Mouse (Mus musculus): ENCODE data around the gene Tmem135. TPM values are rescaled to one million over a fixed set of nuclear protein-coding genes. Genes with fewer than 3 reads are reported as not detected.

Gene Tmem135
- polyA plus RNA-seq, 1 experiment from 2014 or later: 29.4 TPM

DNA sequence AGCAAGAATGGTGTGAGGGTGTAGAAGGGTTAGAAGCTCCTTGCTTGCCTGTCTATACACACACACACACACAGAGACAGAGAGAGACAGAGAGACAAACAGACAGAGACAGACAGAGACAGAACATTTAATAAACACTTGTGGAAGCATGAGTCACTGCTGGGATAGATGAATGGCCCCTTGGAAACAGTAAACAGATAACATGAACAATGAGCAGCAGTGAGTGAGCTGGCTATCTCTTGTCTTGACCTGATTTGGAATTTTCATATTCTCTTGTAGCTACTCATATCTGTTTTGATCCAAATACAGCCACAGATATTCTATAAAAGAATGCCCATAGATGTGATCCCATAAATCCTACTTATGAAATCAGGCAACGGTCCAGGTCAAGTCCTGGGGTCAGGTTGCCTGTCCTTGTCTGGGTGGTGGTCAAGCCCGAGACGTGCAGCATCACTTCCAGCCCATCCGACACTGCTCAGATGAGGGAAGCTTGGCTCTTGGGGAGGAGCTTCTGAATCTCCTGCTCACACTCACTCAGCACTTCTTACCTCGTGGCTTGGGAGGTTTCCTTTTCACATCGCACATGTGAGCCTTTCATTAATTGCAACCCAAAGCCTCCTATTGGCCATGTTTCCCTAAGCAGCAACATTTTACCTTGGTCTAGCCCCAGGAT, 32.3 kb downstream of the Tmem135 start:
- 77% methylated on average over 6 of the region's 6 CpGs for WGBS
- Histone ChIP-seq H3K9me3 (ENCODE audit: control insufficient read depth, low read length) (no peaks in the 10 kb centered on the region), H3K4me1 (ENCODE audit: control insufficient read depth, insufficient read depth, low read depth, low read length) (no peaks in the 10 kb centered on the region), H3K27ac (ENCODE audit: low read depth, low read length) (no peak overlapping the region), H3K4me2 (ENCODE audit: low read length) (no peak overlapping the region), H3K27me3 (replicated peaks; ENCODE audit: control insufficient read depth, insufficient read depth, low read length) (no peaks in the 10 kb centered on the region), H3K4me3 (ENCODE audit: low read length) (no peak overlapping the region), H3K36me3 (ENCODE audit: control insufficient read depth, insufficient read depth, low read length) (no peaks in the 10 kb centered on the region), H3K9ac (ENCODE audit: low read depth, low read length) (no peak overlapping the region)
- ATAC-seq: no peak

DNA sequence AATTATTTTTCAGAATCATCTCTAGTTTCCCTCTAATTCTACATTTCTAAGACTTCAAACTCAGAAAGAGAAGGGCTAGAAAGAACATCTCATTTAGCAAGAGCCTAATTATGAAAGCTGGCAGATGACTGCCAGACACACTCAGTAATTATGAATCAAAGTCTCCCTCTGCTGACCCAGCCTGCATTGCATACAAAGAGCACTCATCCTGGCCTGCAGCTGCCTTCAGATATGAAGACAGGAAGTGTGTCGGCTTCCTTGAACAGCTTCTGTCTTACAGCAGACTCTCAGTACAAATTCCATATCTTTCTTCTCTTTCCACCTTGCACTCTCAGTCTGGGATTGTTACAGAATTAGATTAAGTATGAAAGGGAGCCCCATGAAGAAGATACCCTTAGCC, 33.1 kb downstream of the Tmem135 start:
- no peaks in the 10 kb centered on the region for H3K9me3 ChIP-seq (ENCODE audit: control insufficient read depth, low read length)
- H3K4me3 ChIP-seq (ENCODE audit: low read length): no peak overlapping the region
- no peak overlapping the region for H3K27ac ChIP-seq (ENCODE audit: low read depth, low read length)
- no peak for ATAC-seq
- no peak overlapping the region for H3K4me2 ChIP-seq (ENCODE audit: low read length)
- no peaks in the 10 kb centered on the region for H3K4me1 ChIP-seq (ENCODE audit: control insufficient read depth, insufficient read depth, low read depth, low read length)
- 48% methylated on average over 1 of the region's 1 CpGs for WGBS
- no peaks in the 10 kb centered on the region for H3K36me3 ChIP-seq (ENCODE audit: control insufficient read depth, insufficient read depth, low read length)
- no peaks in the 10 kb centered on the region for H3K27me3 ChIP-seq (replicated peaks; ENCODE audit: control insufficient read depth, insufficient read depth, low read length)
- H3K9ac ChIP-seq (ENCODE audit: low read depth, low read length): no peak overlapping the region

DNA sequence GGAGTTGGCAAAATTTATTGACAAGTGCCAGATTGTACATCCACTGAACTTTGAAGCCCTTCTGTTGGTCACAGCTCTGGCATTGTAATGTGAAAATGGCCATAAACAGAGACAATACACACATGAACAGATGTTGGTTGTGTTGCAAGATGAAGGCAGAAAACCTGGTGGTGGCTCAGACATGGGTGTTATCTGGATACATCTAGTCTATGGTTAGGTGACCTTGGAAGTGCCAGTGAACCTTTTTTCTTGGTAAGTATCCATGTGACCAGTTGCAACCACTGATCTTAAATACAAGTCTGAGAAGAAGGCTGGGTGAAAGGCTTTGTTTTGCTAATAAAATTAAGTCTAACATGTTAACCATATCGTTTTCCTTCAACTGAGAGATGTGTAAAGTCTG, 33.9 kb downstream of the Tmem135 start:
- Histone ChIP-seq H3K9me3 (ENCODE audit: control insufficient read depth, low read length) (no peaks in the 10 kb centered on the region), H3K9ac (ENCODE audit: low read depth, low read length) (no peak overlapping the region), H3K4me1 (ENCODE audit: control insufficient read depth, insufficient read depth, low read depth, low read length) (peaks cover 1% of the 10 kb centered on the region; the same call in 1 of the 2 replicates), H3K27me3 (replicated peaks; ENCODE audit: control insufficient read depth, insufficient read depth, low read length) (no peaks in the 10 kb centered on the region), H3K4me3 (ENCODE audit: low read length) (no peak overlapping the region), H3K4me2 (ENCODE audit: low read length) (no peak overlapping the region), H3K36me3 (ENCODE audit: control insufficient read depth, insufficient read depth, low read length) (no peaks in the 10 kb centered on the region), H3K27ac (ENCODE audit: low read depth, low read length) (no peak overlapping the region)
- no peak for ATAC-seq
- WGBS: 72% methylated on average over 1 of the region's 1 CpGs

- H3K4me3 ChIP-seq (ENCODE audit: low read length): no peak overlapping the region
- no peak overlapping the region for H3K9ac ChIP-seq (ENCODE audit: low read depth, low read length)
- no peaks in the 10 kb centered on the region for H3K9me3 ChIP-seq (ENCODE audit: control insufficient read depth, low read length)
- no peaks in the 10 kb centered on the region for H3K36me3 ChIP-seq (ENCODE audit: control insufficient read depth, insufficient read depth, low read length)
- no peak overlapping the region for H3K27ac ChIP-seq (ENCODE audit: low read depth, low read length)
- no peaks in the 10 kb centered on the region for H3K27me3 ChIP-seq (replicated peaks; ENCODE audit: control insufficient read depth, insufficient read depth, low read length)
- H3K4me1 ChIP-seq (ENCODE audit: control insufficient read depth, insufficient read depth, low read depth, low read length): peaks cover 2% of the 10 kb centered on the region; the same call in 1 of the 2 replicates
- H3K4me2 ChIP-seq (ENCODE audit: low read length): no peak overlapping the region
- ATAC-seq: no peak
- 45% methylated on average over 3 of the region's 3 CpGs for WGBS
Observed at GRCm38 (mm10) chr7:89367643-89368042, 36.4 kb downstream of the Tmem135 start.

GRCm38 (mm10) chr7:89365135-89365880, 38.7 kb downstream of the Tmem135 start:
- WGBS: 44% methylated on average over 10 of the region's 10 CpGs
- H3K4me1 ChIP-seq (ENCODE audit: control insufficient read depth, insufficient read depth, low read depth, low read length): peaks cover 2% of the 10 kb centered on the region; the same call in 1 of the 2 replicates
- peak overlapping the region; percentile 21 for H3K4me2 ChIP-seq (ENCODE audit: low read length)
- no peak for ATAC-seq
- no peaks in the 10 kb centered on the region for H3K36me3 ChIP-seq (ENCODE audit: control insufficient read depth, insufficient read depth, low read length)
- H3K9me3 ChIP-seq (ENCODE audit: control insufficient read depth, low read length): no peaks in the 10 kb centered on the region
- H3K9ac ChIP-seq (ENCODE audit: low read depth, low read length): no peak overlapping the region
- no peak overlapping the region for H3K4me3 ChIP-seq (ENCODE audit: low read length)
- no peak overlapping the region for H3K27ac ChIP-seq (ENCODE audit: low read depth, low read length)
- H3K27me3 ChIP-seq (replicated peaks; ENCODE audit: control insufficient read depth, insufficient read depth, low read length): no peaks in the 10 kb centered on the region

DNA sequence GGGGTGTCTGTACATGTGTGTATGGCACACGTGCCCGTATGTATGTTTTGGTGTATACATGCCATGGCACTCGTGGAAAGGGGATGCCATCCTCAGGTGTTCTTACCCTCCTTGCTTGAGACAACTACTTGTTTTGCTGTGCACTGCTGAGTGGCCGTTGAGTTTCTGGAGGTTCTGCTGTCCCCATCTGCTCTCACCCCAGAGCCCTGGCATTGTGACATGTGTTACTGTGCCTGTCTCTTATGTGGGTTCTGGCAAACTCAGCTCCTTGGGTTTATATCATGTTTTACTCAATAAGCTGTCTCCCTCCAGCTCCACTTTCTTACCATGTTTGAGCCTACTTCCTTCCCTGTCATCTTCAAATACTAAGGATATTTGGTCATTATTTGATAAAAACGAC, 40.0 kb downstream of the Tmem135 start:
- no peak overlapping the region for H3K27ac ChIP-seq (ENCODE audit: low read depth, low read length)
- peaks cover 2% of the 10 kb centered on the region; the same call in 1 of the 2 replicates for H3K4me1 ChIP-seq (ENCODE audit: control insufficient read depth, insufficient read depth, low read depth, low read length)
- H3K27me3 ChIP-seq (replicated peaks; ENCODE audit: control insufficient read depth, insufficient read depth, low read length): no peaks in the 10 kb centered on the region
- H3K4me3 ChIP-seq (ENCODE audit: low read length): no peak overlapping the region
- no peak overlapping the region for H3K4me2 ChIP-seq (ENCODE audit: low read length)
- no peaks in the 10 kb centered on the region for H3K36me3 ChIP-seq (ENCODE audit: control insufficient read depth, insufficient read depth, low read length)
- no peak overlapping the region for H3K9ac ChIP-seq (ENCODE audit: low read depth, low read length)
- WGBS: 89% methylated on average over 5 of the region's 5 CpGs
- ATAC-seq: no peak
- H3K9me3 ChIP-seq (ENCODE audit: control insufficient read depth, low read length): no peaks in the 10 kb centered on the region

DNA sequence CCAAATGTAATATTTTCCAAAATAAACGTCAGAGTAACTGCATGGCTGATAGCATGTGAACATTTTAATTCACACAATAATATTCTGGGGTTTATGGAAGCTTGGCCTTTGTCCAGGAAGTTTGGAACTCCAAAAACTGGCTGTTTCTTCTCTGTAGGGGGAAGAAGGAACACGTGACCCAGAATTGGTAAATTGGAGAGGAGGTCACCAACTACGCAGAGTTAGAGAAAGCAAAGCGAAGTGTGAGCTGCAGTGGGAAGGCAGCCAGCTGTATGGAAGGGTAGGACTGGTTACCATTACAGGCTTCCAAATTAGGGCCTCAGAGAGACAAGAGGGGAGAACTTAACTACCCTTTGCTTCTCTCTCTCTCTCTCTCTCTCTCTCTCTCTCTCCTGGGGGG, 47.7 kb downstream of the Tmem135 start:
- H3K4me3 ChIP-seq (ENCODE audit: low read length): no peak overlapping the region
- no peak overlapping the region for H3K9ac ChIP-seq (ENCODE audit: low read depth, low read length)
- ATAC-seq: no peak
- no peaks in the 10 kb centered on the region for H3K27me3 ChIP-seq (replicated peaks; ENCODE audit: control insufficient read depth, insufficient read depth, low read length)
- no peaks in the 10 kb centered on the region for H3K9me3 ChIP-seq (ENCODE audit: control insufficient read depth, low read length)
- 62% methylated on average over 4 of the region's 4 CpGs for WGBS
- no peak overlapping the region for H3K27ac ChIP-seq (ENCODE audit: low read depth, low read length)
- H3K4me2 ChIP-seq (ENCODE audit: low read length): no peak overlapping the region
- no peaks in the 10 kb centered on the region for H3K36me3 ChIP-seq (ENCODE audit: control insufficient read depth, insufficient read depth, low read length)
- H3K4me1 ChIP-seq (ENCODE audit: control insufficient read depth, insufficient read depth, low read depth, low read length): no peaks in the 10 kb centered on the region

DNA sequence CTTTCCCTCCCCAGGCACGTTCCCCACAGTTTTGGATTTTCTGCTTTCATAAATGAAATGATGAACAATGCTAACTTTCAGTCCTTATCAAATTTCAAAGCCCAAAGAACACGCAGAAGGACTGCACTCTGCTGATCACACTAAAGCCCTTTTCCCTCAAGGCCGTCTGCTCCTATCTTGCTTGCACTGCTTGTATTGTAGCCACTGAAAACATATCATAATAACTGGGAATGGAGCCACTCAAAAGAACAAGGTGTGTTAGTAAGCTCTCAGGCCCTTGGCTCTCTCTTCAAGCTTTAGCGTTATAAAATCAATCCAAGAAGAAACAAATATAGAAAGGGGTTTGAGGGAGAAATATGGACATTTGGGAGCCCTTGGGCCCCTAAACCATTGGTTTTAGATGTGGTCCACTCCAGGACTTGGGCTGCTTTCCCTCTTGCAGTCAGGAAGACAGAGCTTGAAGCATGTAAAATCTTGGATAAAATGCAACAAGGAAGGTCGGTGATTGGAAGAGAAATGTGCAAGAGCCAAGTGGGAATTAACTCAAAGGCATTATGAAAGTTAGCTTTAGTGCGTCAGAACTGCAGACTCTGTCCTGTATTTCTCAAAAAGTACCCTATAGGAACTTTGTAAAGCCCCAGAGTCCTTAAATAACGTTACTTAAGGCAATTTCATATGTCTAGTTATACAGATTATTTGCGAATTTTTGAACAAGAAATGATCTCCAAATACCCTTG, 48.3 kb downstream of the Tmem135 start:
- 83% methylated on average over 8 of the region's 8 CpGs for WGBS

DNA sequence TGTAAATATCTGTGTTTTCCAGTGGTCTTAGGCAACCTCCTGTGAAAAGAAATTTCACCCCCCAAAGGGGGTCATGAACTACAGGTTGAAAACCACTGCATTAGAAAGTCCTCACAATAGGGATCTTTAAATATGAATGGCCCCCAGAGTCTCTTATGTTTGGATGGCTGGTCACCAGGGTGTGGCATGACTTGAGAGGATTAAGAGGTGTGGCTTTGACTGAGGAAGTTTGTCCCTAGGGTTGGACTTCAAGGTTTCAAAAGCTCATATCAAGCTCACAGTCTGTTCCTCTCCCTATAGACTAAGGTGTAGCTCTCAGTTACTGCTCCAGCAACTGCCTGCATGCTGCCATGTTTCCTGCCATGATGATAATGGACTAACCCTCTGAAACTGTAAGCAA, 62.0 kb downstream of the Tmem135 start:
- ATAC-seq: no peak
- Histone ChIP-seq H3K27ac (ENCODE audit: low read depth, low read length) (no peak overlapping the region), H3K9ac (ENCODE audit: low read depth, low read length) (no peak overlapping the region), H3K36me3 (ENCODE audit: control insufficient read depth, insufficient read depth, low read length) (no peaks in the 10 kb centered on the region), H3K4me1 (ENCODE audit: control insufficient read depth, insufficient read depth, low read depth, low read length) (peaks cover 12% of the 10 kb centered on the region), H3K9me3 (ENCODE audit: control insufficient read depth, low read length) (no peaks in the 10 kb centered on the region), H3K27me3 (replicated peaks; ENCODE audit: control insufficient read depth, insufficient read depth, low read length) (no peaks in the 10 kb centered on the region), H3K4me2 (ENCODE audit: low read length) (no peak overlapping the region), H3K4me3 (ENCODE audit: low read length) (no peak overlapping the region)

More for the DNA sequence above, 48.3 kb downstream of the Tmem135 start:
- Histone ChIP-seq H3K4me3 (ENCODE audit: low read length) (no peak overlapping the region), H3K36me3 (ENCODE audit: control insufficient read depth, insufficient read depth, low read length) (no peaks in the 10 kb centered on the region), H3K27ac (ENCODE audit: low read depth, low read length) (no peak overlapping the region), H3K4me2 (ENCODE audit: low read length) (no peak overlapping the region), H3K9me3 (ENCODE audit: control insufficient read depth, low read length) (no peaks in the 10 kb centered on the region), H3K27me3 (replicated peaks; ENCODE audit: control insufficient read depth, insufficient read depth, low read length) (no peaks in the 10 kb centered on the region), H3K4me1 (ENCODE audit: control insufficient read depth, insufficient read depth, low read depth, low read length) (no peaks in the 10 kb centered on the region), H3K9ac (ENCODE audit: low read depth, low read length) (no peak overlapping the region)
- no peak for ATAC-seq

Measured in hindbrain, embryonic 16.5 days (tissue).